Mouse (Mus musculus) cerebellum, adult 2 months (tissue): ENCODE results near the gene Hoxd13. TPM values are rescaled to one million over a fixed set of nuclear protein-coding genes. Genes with fewer than 3 reads are reported as not detected.

Experiments
- DNase-seq, 2 experiments: peaks; one replicate each; pipeline ENCODE4 v3.0.0; 2021
- H3K27ac ChIP-seq: fragments of 200-500 bp; 2 replicates; pipeline ENCODE4 v1.5.1; 2012; ENCODE audit warnings: low read length, control low read depth, inconsistent platforms; ENCODE audit not compliant: insufficient read depth
- H3K27me3 ChIP-seq: fragments of 200-500 bp; 2 replicates; pipeline ENCODE4 v1.6.1; 2012; ENCODE audit warnings: inconsistent platforms, mild to moderate bottlenecking, low read length, moderate library complexity; ENCODE audit not compliant: control insufficient read depth, insufficient read depth
- H3K4me1 ChIP-seq: fragments of 200-500 bp; 2 replicates; pipeline ENCODE4 v1.6.1; 2011; ENCODE audit warnings: low read length; ENCODE audit not compliant: control insufficient read depth, insufficient read depth
- H3K4me3 ChIP-seq: fragments of 200-500 bp; replicated peaks from 2 replicates; pipeline ENCODE3; 2011; ENCODE audit warnings: mild to moderate bottlenecking, low read depth, low read length, control low read depth; ENCODE audit not compliant: insufficient read depth
- CTCF ChIP-seq: fragments of 200-500 bp; IDR thresholded peaks from 2 replicates; pipeline ENCODE4 v1.5.1; 2011; ENCODE audit warnings: low read depth, mild to moderate bottlenecking, control low read depth, low read length, moderate library complexity, borderline replicate concordance; ENCODE audit not compliant: insufficient read depth
- POLR2A ChIP-seq: fragments of 200-500 bp; IDR thresholded peaks from 2 replicates; pipeline ENCODE4 v1.6.1; 2011; ENCODE audit warnings: low read length, control low read depth, borderline replicate concordance; ENCODE audit not compliant: insufficient read depth
- WGBS: fragments of 180-500 bp; shearing (Covaris S2); methylation state at CpG from one replicate; pipeline ENCODE4 v1.1.7; 2018; 5-methylcytosine and 5-hydroxymethylcytosine counted together
- polyA plus RNA-seq: library from polyadenylated mRNA; depleted of rRNA; stranded (reverse); fragments of >200 nt; gene quantifications from 2 replicates; pipeline ENCODE4 v1.2.3, GENCODE M21; 2012

The Hoxd13 gene
- polyA plus RNA-seq, 1 experiment = 0.10 TPM

DNA sequence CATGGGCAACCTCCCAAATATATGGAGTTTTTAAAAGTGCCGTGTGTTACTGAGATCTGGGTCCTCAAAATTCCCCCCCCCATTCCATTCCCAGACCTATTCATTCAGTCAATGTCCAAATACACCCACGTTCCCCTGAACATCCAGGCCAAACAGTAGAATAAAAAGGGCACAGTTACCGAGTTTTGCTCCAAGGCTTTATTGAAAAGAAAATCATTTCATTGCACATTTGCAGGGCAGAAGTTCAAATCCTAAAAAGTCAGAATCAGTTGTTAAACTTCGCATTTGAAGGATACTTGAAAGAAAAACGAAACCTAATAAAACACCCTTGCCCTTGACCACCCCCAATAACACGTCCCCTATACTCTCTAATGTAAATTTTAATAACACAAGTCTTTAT lies 34.7 kb downstream of the Hoxd13 start:
- H3K4me3 ChIP-seq = no peak overlapping the region
- TF ChIP-seq CTCF = no peak
- TF ChIP-seq POLR2A = no peak
- no peak for DNase-seq
- WGBS = 23% methylated on average over 6 of the region's 6 CpGs
- H3K27me3 ChIP-seq = peaks cover 33% of the 10 kb centered on the region
- H3K4me1 ChIP-seq = no peaks in the 10 kb centered on the region
- H3K27ac ChIP-seq = no peak overlapping the region

DNA sequence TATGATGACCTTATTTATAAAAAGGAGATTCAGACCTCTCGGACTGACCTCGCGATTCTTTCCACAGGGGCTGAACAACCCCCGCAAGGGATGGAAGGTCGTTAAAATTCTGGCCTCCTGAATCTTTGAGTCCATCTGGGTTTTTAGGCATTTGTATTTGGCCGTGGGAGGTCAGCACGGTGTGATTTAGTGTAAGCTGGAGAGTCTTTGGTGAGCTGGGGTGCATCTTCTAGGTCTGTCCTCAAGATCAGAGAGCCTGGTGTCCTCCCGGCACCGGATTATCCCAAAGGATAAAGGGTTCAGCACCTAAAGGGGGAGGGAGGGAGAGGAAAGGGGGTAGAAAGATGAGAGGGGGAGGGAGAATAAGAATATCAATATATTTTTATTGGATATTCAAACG lies 35.2 kb downstream of the Hoxd13 start:
- TF ChIP-seq CTCF = no peak
- no peak for TF ChIP-seq POLR2A
- 10% methylated on average over 10 of the region's 10 CpGs for WGBS
- H3K4me1 ChIP-seq = no peaks in the 10 kb centered on the region
- no peak for DNase-seq
- H3K27ac ChIP-seq = no peak overlapping the region
- H3K4me3 ChIP-seq = no peak overlapping the region
- peaks cover 29% of the 10 kb centered on the region for H3K27me3 ChIP-seq

GRCm38 (mm10) chr2:74703720-74704392 lies 35.7 kb downstream of the Hoxd13 start:
- 4% methylated on average over 26 of the region's 26 CpGs for WGBS
- Histone ChIP-seq H3K4me3 (no peak overlapping the region), H3K27me3 (peaks cover 26% of the 10 kb centered on the region), H3K4me1 (no peaks in the 10 kb centered on the region), H3K27ac (no peak overlapping the region)
- DNase-seq = no peak
- TF ChIP-seq CTCF = no peak
- no peak for TF ChIP-seq POLR2A

GRCm38 (mm10) chr2:74704393-74704998 lies 36.4 kb downstream of the Hoxd13 start, which contains the start of gene Hoxd8:
Gene Hoxd8 (plus strand): TSS chr2:74704615.
- Histone ChIP-seq H3K27me3 (peaks cover 26% of the 10 kb centered on the region), H3K27ac (no peak within 1 kb of the TSS), H3K4me1 (no peaks in the 10 kb centered on the region), H3K4me3 (no peak within 1 kb of the TSS)
- 4% methylated on average over 50 of the region's 52 CpGs for WGBS
- TF ChIP-seq CTCF (no peak), POLR2A (no peak)
- DNase-seq = no peak

GRCm38 (mm10) chr2:74704999-74705466 lies 36.9 kb downstream of the Hoxd13 start:
- Histone ChIP-seq H3K4me1 (no peaks in the 10 kb centered on the region), H3K27ac (no peak overlapping the region), H3K27me3 (peaks cover 26% of the 10 kb centered on the region), H3K4me3 (no peak overlapping the region)
- TF ChIP-seq POLR2A (no peak), CTCF (no peak)
- no peak for DNase-seq
- 2% methylated on average over 65 of the region's 66 CpGs for WGBS

GRCm38 (mm10) chr2:74705467-74706089 lies 37.5 kb downstream of the Hoxd13 start:
- TF ChIP-seq CTCF (no peak), POLR2A (no peak)
- WGBS = 2% methylated on average over 73 of the region's 85 CpGs
- Histone ChIP-seq H3K4me1 (no peaks in the 10 kb centered on the region), H3K27ac (no peak overlapping the region), H3K27me3 (peaks cover 26% of the 10 kb centered on the region), H3K4me3 (no peak overlapping the region)
- peak in 1 of 2 experiments; percentile 9 for DNase-seq

- TF ChIP-seq CTCF = no peak
- TF ChIP-seq POLR2A = no peak
- peaks cover 25% of the 10 kb centered on the region for H3K27me3 ChIP-seq
- WGBS = 5% methylated on average over 13 of the region's 13 CpGs
- H3K4me3 ChIP-seq = no peak overlapping the region
- DNase-seq = no peak
- H3K27ac ChIP-seq = no peak overlapping the region
- H3K4me1 ChIP-seq = no peaks in the 10 kb centered on the region
Measured at GRCm38 (mm10) chr2:74706393-74706960, 38.4 kb downstream of the Hoxd13 start.
